Mouse (Mus musculus): ENCODE results near the gene Lbx2.
A peak's percentile ranks its signal among the peaks of the same experiment; 100 is the strongest.

The Lbx2 gene

GRCm38 (mm10) chr6:83086121-83087035, at the start of gene Lbx2:
Gene Lbx2 (plus strand): TSS chr6:83086367.
- DNase-seq, result no peak

- no peak for DNase-seq
These were observed 49.0 kb upstream of the Lbx2 start for GRCm38 (mm10) chr6:83037188-83037587.

GRCm38 (mm10) chr6:83038496-83039012, 47.6 kb upstream of the Lbx2 start:
- DNase-seq, result peak; percentile 91 to 93

- DNase-seq, result no peak
These were observed 45.6 kb upstream of the Lbx2 start for GRCm38 (mm10) chr6:83040601-83041000.

- no peak for DNase-seq
These were observed 42.6 kb upstream of the Lbx2 start for GRCm38 (mm10) chr6:83043561-83043960.

GRCm38 (mm10) chr6:83043993-83044392, 42.2 kb upstream of the Lbx2 start:
- no peak for DNase-seq

- no peak for DNase-seq
These were observed 41.4 kb upstream of the Lbx2 start for GRCm38 (mm10) chr6:83044742-83045141.

- DNase-seq, result no peak
These were observed 36.8 kb upstream of the Lbx2 start for GRCm38 (mm10) chr6:83049367-83049766.

- peak; percentile 40 to 56 for DNase-seq
These were observed 32.8 kb upstream of the Lbx2 start for GRCm38 (mm10) chr6:83053136-83053960.

GRCm38 (mm10) chr6:83054074-83054851, 31.9 kb upstream of the Lbx2 start, which contains the start of gene Aup1:
Gene Aup1 (plus strand): TSS chr6:83054521.
- DNase-seq, result peak; percentile 95 to 97

GRCm38 (mm10) chr6:83054871-83055431, 31.2 kb upstream of the Lbx2 start, which contains the start of gene Htra2:
Gene Htra2 (minus strand): TSS chr6:83055273.
- peak; percentile 67 to 71 for DNase-seq

- DNase-seq, result peak in 1 of 2 experiments; percentile 30
These were observed 28.4 kb upstream of the Lbx2 start, which contains the start of gene Dqx1 for GRCm38 (mm10) chr6:83057790-83058189. Gene Dqx1 (plus strand): TSS chr6:83057844.

- DNase-seq, result no peak
These were observed 27.4 kb upstream of the Lbx2 start for GRCm38 (mm10) chr6:83058725-83059124.

GRCm38 (mm10) chr6:83065995-83066394, 20.2 kb upstream of the Lbx2 start:
- no peak for DNase-seq

- no peak for DNase-seq
These were observed 19.7 kb upstream of the Lbx2 start for GRCm38 (mm10) chr6:83066441-83066840.

- DNase-seq, result no peak
These were observed 17.9 kb upstream of the Lbx2 start for GRCm38 (mm10) chr6:83068221-83068620.

- DNase-seq, result peak in 1 of 2 experiments; percentile 43
These were observed 17.3 kb upstream of the Lbx2 start for GRCm38 (mm10) chr6:83068706-83069487.

- peak; percentile 36 to 55 for DNase-seq
These were observed 16.5 kb upstream of the Lbx2 start for GRCm38 (mm10) chr6:83069488-83070246.

GRCm38 (mm10) chr6:83070247-83070310, 16.1 kb upstream of the Lbx2 start, which contains the start of gene Tlx2:
Gene Tlx2 (minus strand): TSS chr6:83070293.
- no peak for DNase-seq

GRCm38 (mm10) chr6:83070311-83071219, 15.6 kb upstream of the Lbx2 start:
- peak; percentile 45 to 74 for DNase-seq
